Mouse (Mus musculus): ENCODE measurements at regions not wholly inside any gene's neighbourhood (a gene's known extent, or its start where the extent isn't known, plus 50 kb on each side); places are given as distances from the start of the nearest gene placed in this dataset.
"Not testable (repeated sequence)": the region's sequence is repeated elsewhere in the genome, so short reads cannot be mapped to it uniquely, and the experiment has no call there.

DNA sequence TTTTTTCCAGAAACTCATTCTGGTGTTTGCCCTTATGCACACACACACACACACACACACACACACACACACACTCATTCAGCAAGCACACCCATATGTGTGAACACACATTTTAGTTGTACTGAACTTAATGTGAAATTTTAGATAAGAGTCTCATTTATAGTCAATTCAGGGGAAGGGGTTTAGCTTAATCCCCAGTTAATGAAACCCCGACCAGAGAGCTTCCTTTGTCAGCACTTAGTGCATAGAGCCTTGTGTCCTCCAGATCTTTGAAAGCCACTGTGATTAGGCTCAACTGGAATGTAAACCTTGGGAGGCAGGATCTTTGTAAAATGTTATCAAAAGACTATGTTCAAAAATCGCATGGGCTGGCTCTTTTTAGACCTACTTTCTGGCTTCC lies 53.4 kb downstream of the Rps12 start:
- DNase-seq (ENCODE audit: low spot score) (no peak), ATAC-seq (no peak)
- WGBS: 42% methylated on average over 2 of the region's 2 CpGs
- Histone ChIP-seq H3K4me3 (ENCODE audit: low read depth, low read length) (no peak overlapping the region), H3K4me2 (replicated peaks; ENCODE audit: low read depth, low read length) (no peak overlapping the region), H3K4me1 (ENCODE audit: insufficient read depth, low read depth, low read length) (no peaks in the 10 kb centered on the region), H3K27ac (ENCODE audit: low read length) (no peak overlapping the region), H3K36me3 (ENCODE audit: insufficient read depth, low read length) (no peaks in the 10 kb centered on the region), H3K9ac (replicated peaks; ENCODE audit: low read depth) (no peak overlapping the region), H3K27me3 (replicated peaks; ENCODE audit: insufficient read depth, low read length) (no peaks in the 10 kb centered on the region), H3K9me3 (ENCODE audit: low read length) (no peaks in the 10 kb centered on the region)
- no peak for TF ChIP-seq EP300 (IDR thresholded peaks at IDR 0.05)
- no peak for TF ChIP-seq CTCF (IDR thresholded peaks at IDR 0.05)

DNA sequence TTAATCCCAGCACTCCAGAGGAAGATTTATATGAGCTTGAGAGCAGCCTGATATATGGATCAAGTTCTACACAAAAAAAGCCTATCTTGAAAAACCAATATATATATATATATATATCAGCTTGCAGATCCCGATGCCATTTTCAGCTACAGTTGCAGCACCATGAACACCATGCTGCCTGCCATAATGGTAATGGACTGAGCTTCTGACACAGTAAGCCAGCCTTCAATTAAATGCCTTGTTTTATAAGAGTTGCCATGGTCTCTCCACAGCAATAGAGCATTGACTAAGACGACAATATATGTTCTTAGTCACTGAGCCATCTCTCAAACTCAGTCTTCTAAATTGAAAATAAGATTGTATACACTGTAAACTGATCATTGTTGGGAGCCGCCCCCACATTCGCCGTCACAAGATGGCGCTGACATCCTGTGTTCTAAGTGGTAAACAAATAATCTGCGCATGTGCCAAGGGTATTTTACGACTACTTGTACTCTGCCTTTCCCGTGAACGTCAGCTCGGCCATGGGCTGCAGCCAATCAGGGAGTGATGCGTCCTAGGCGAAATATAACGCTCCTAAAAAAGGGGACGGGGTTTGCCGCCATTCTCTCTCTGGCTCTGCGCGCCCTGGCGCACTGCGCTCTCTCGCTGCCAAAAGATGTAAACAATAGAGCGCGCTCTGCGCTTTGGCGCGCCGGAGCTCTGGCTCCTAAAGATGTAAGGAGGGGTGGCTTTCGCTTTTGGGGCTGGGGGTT lies 60.9 kb downstream of the Rps12 start:
- H3K4me1 ChIP-seq (ENCODE audit: insufficient read depth, low read depth, low read length); H3K36me3 ChIP-seq (ENCODE audit: insufficient read depth, low read length); DNase-seq (ENCODE audit: low spot score); H3K27me3 ChIP-seq (replicated peaks; ENCODE audit: insufficient read depth, low read length); H3K4me2 ChIP-seq (replicated peaks; ENCODE audit: low read depth, low read length); ATAC-seq; H3K4me3 ChIP-seq (ENCODE audit: low read depth, low read length); H3K9me3 ChIP-seq (ENCODE audit: low read length); H3K9ac ChIP-seq (replicated peaks; ENCODE audit: low read depth); H3K27ac ChIP-seq (ENCODE audit: low read length): not testable (repeated sequence)
- WGBS: 90% methylated on average over 23 of the region's 28 CpGs

DNA sequence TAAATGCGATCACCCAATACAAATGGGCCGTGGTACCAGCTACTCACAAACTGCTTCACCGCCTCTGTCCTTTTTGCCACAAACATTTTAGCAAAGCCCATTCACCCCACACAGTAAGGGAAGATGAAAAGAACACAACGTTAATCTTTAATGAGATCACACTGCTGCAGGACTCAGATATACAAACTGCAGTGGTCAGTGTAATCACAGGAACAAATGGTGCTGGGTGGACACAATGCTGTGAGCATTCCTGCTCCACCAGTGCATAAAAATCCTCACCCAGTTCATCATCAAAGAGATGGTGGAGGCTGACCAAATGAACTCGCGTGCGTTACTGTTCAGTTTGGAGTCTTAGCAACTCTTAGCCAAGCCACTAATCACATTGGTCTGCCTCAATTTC lies 69.0 kb downstream of the Rps12 start:
- Histone ChIP-seq H3K9me3 (ENCODE audit: low read length) (no peaks in the 10 kb centered on the region), H3K36me3 (ENCODE audit: insufficient read depth, low read length) (no peaks in the 10 kb centered on the region), H3K9ac (replicated peaks; ENCODE audit: low read depth) (no peak overlapping the region), H3K27me3 (replicated peaks; ENCODE audit: insufficient read depth, low read length) (no peaks in the 10 kb centered on the region), H3K4me1 (ENCODE audit: insufficient read depth, low read depth, low read length) (no peaks in the 10 kb centered on the region), H3K27ac (ENCODE audit: low read length) (no peak overlapping the region), H3K4me3 (ENCODE audit: low read depth, low read length) (no peak overlapping the region), H3K4me2 (replicated peaks; ENCODE audit: low read depth, low read length) (no peak overlapping the region)
- TF ChIP-seq EP300 (IDR thresholded peaks at IDR 0.05) (no peak), CTCF (IDR thresholded peaks at IDR 0.05) (no peak)
- no peak for DNase-seq (ENCODE audit: low spot score)
- 81% methylated on average over 7 of the region's 7 CpGs for WGBS
- no peak for ATAC-seq

GRCm38 (mm10) chr10:23715511-23715910 lies 71.6 kb downstream of the Rps12 start:
- TF ChIP-seq EP300 (IDR thresholded peaks at IDR 0.05) (no peak), CTCF (IDR thresholded peaks at IDR 0.05) (no peak)
- Histone ChIP-seq H3K27me3 (replicated peaks; ENCODE audit: insufficient read depth, low read length) (no peaks in the 10 kb centered on the region), H3K4me3 (ENCODE audit: low read depth, low read length) (no peak overlapping the region), H3K27ac (ENCODE audit: low read length) (no peak overlapping the region), H3K9ac (replicated peaks; ENCODE audit: low read depth) (no peak overlapping the region), H3K36me3 (ENCODE audit: insufficient read depth, low read length) (no peaks in the 10 kb centered on the region), H3K4me1 (ENCODE audit: insufficient read depth, low read depth, low read length) (no peaks in the 10 kb centered on the region), H3K9me3 (ENCODE audit: low read length) (no peaks in the 10 kb centered on the region), H3K4me2 (replicated peaks; ENCODE audit: low read depth, low read length) (no peak overlapping the region)
- no peak for DNase-seq (ENCODE audit: low spot score)
- no peak for ATAC-seq
- WGBS: 88% methylated on average over 10 of the region's 10 CpGs

- DNase-seq (ENCODE audit: low spot score) (no peak), ATAC-seq (no peak)
- 96% methylated on average over 7 of the region's 7 CpGs for WGBS
- no peaks in the 10 kb centered on the region for H3K9me3 ChIP-seq (ENCODE audit: low read length)
- no peaks in the 10 kb centered on the region for H3K36me3 ChIP-seq (ENCODE audit: insufficient read depth, low read length)
- H3K4me1 ChIP-seq (ENCODE audit: insufficient read depth, low read depth, low read length): no peaks in the 10 kb centered on the region
- H3K27me3 ChIP-seq (replicated peaks; ENCODE audit: insufficient read depth, low read length): no peaks in the 10 kb centered on the region
- H3K27ac ChIP-seq (ENCODE audit: low read length): no peak overlapping the region
- H3K4me3 ChIP-seq (ENCODE audit: low read depth, low read length): no peak overlapping the region
- no peak overlapping the region for H3K4me2 ChIP-seq (replicated peaks; ENCODE audit: low read depth, low read length)
- TF ChIP-seq EP300 (IDR thresholded peaks at IDR 0.05) (no peak), CTCF (IDR thresholded peaks at IDR 0.05) (no peak)
- H3K9ac ChIP-seq (replicated peaks; ENCODE audit: low read depth): no peak overlapping the region
Measured at GRCm38 (mm10) chr10:23715101-23715500, 72.0 kb downstream of the Rps12 start.

- DNase-seq (ENCODE audit: low spot score) (no peak), ATAC-seq (no peak)
- Histone ChIP-seq H3K4me1 (ENCODE audit: insufficient read depth, low read depth, low read length) (no peaks in the 10 kb centered on the region), H3K27ac (ENCODE audit: low read length) (no peak overlapping the region), H3K27me3 (replicated peaks; ENCODE audit: insufficient read depth, low read length) (no peaks in the 10 kb centered on the region), H3K4me3 (ENCODE audit: low read depth, low read length) (no peak overlapping the region), H3K4me2 (replicated peaks; ENCODE audit: low read depth, low read length) (no peak overlapping the region), H3K9ac (replicated peaks; ENCODE audit: low read depth) (no peak overlapping the region), H3K36me3 (ENCODE audit: insufficient read depth, low read length) (no peaks in the 10 kb centered on the region), H3K9me3 (ENCODE audit: low read length) (no peaks in the 10 kb centered on the region)
- TF ChIP-seq CTCF (IDR thresholded peaks at IDR 0.05) (no peak), EP300 (IDR thresholded peaks at IDR 0.05) (no peak)
- 52% methylated on average over 5 of the region's 5 CpGs for WGBS
Measured at GRCm38 (mm10) chr10:23712691-23713378, 74.2 kb downstream of the Rps12 start.

Data from lung, postnatal 0 days (tissue).